Mouse (Mus musculus) CH12.LX (cell line): ENCODE results near the gene Hnf1a. TPM values are rescaled to one million over a fixed set of nuclear protein-coding genes. Genes with fewer than 3 reads are reported as not detected.

Experiments
- DNase-seq: peaks from one replicate; pipeline ENCODE4 v3.0.0-alpha.2; 2013; ENCODE audit errors: extremely low read depth
- H3K27ac ChIP-seq: 2 replicates; pipeline ENCODE4 v1.5.1; 2012; ENCODE audit warnings: low read depth, mild to moderate bottlenecking, control low read depth, moderate library complexity; ENCODE audit not compliant: insufficient read depth
- H3K27me3 ChIP-seq: replicated peaks from 2 replicates; pipeline ENCODE3; 2012; ENCODE audit warnings: inconsistent platforms
- H3K36me3 ChIP-seq, 2 experiments: replicated peaks in 1 of 2; 2 replicates each; pipeline versions ENCODE3 to v1.6.1; 2012; ENCODE audit warnings: inconsistent platforms in 1 of 2, low read length in 1 of 2, mild to moderate bottlenecking in 1 of 2, mixed read lengths in 1 of 2, moderate library complexity in 1 of 2; ENCODE audit not compliant: control insufficient read depth in 1 of 2, insufficient read depth in 1 of 2
- H3K4me1 ChIP-seq, 2 experiments: 2 replicates each; pipeline ENCODE4 v1.6.1; 2012; ENCODE audit warnings: inconsistent platforms in 1 of 2, moderate library complexity in 1 of 2; ENCODE audit not compliant: insufficient read depth in 2 of 2, control insufficient read depth in 1 of 2
- H3K4me2 ChIP-seq: 2 replicates; pipeline ENCODE4 v1.6.1; 2012; ENCODE audit warnings: low read depth, mild to moderate bottlenecking, control low read depth; ENCODE audit not compliant: poor library complexity, insufficient read depth, severe bottlenecking
- H3K4me3 ChIP-seq, 3 experiments: fragments of 150-350 bp in 1 of 3; sonication (generic) in 1 of 3; replicated peaks in 1 of 3; 2 replicates each; pipeline versions ENCODE3 to v1.5.1; 2011 to 2012; ENCODE audit warnings: low read depth in 2 of 3, low read length in 2 of 3, mild to moderate bottlenecking in 2 of 3, moderate library complexity in 2 of 3, control low read depth in 1 of 3, improper control_type of control experiment in 1 of 3, inconsistent platforms in 1 of 3, mixed read lengths in 1 of 3; ENCODE audit not compliant: poor library complexity in 1 of 3
- H3K79me2 ChIP-seq: replicated peaks from 2 replicates; pipeline ENCODE4 v1.6.1; 2012; ENCODE audit warnings: mild to moderate bottlenecking, moderate library complexity; ENCODE audit not compliant: control insufficient read depth, poor library complexity, insufficient read depth, severe bottlenecking; ENCODE audit errors: extremely low read depth
- H3K9ac ChIP-seq: 2 replicates; pipeline ENCODE4 v1.6.1; 2012; ENCODE audit warnings: low read depth, mild to moderate bottlenecking, control low read depth, moderate library complexity; ENCODE audit not compliant: insufficient read depth
- H3K9me3 ChIP-seq: replicated peaks from 2 replicates; pipeline ENCODE3; 2012; ENCODE audit warnings: low read length, inconsistent platforms, mixed read lengths
- CHD1 ChIP-seq: IDR thresholded peaks from 2 replicates; pipeline ENCODE4 v1.6.1; 2012; ENCODE audit warnings: low read depth, low read length, improper control_type of control experiment, inconsistent platforms
- CHD2 ChIP-seq: IDR thresholded peaks from 2 replicates; pipeline ENCODE4 v1.6.1; 2011; ENCODE audit warnings: low read length, improper control_type of control experiment
- E2F4 ChIP-seq: IDR thresholded peaks from 2 replicates; pipeline ENCODE4 v1.6.1; 2011; ENCODE audit warnings: low read depth, low read length, improper control_type of control experiment; ENCODE audit not compliant: insufficient replicate concordance
- ELF1 ChIP-seq: IDR thresholded peaks from 2 replicates; pipeline ENCODE4 v1.6.1; 2014; ENCODE audit warnings: low read depth, mild to moderate bottlenecking, inconsistent platforms, low read length, improper control_type of control experiment
- GABPA ChIP-seq: IDR thresholded peaks from 2 replicates; pipeline ENCODE4 v1.6.1; 2012; ENCODE audit warnings: low read depth, low read length, improper control_type of control experiment, inconsistent platforms; ENCODE audit not compliant: insufficient replicate concordance
- HCFC1 ChIP-seq: IDR thresholded peaks from 2 replicates; pipeline ENCODE4 v1.6.1; 2012; ENCODE audit warnings: low read depth, mild to moderate bottlenecking, inconsistent platforms, low read length, improper control_type of control experiment
- IRF4 ChIP-seq: IDR thresholded peaks from 2 replicates; pipeline ENCODE4 v1.6.1; 2014; ENCODE audit warnings: low read depth, mild to moderate bottlenecking, inconsistent platforms, low read length, improper control_type of control experiment
- MAX ChIP-seq: IDR thresholded peaks from 2 replicates; pipeline ENCODE4 v1.6.1; 2011; ENCODE audit warnings: low read length, improper control_type of control experiment
- MAZ ChIP-seq: IDR thresholded peaks from 2 replicates; pipeline ENCODE4 v1.6.1; 2012; ENCODE audit warnings: low read depth, mild to moderate bottlenecking, inconsistent platforms, low read length, improper control_type of control experiment, moderate library complexity
- MEF2A ChIP-seq: IDR thresholded peaks from 2 replicates; pipeline ENCODE4 v1.6.1; 2014; ENCODE audit warnings: low read depth, mild to moderate bottlenecking, inconsistent platforms, low read length, improper control_type of control experiment, borderline replicate concordance
- MXI1 ChIP-seq: IDR thresholded peaks from 2 replicates; pipeline ENCODE4 v1.6.1; 2011; ENCODE audit warnings: mild to moderate bottlenecking, low read depth, low read length, improper control_type of control experiment
- NRF1 ChIP-seq: IDR thresholded peaks from 2 replicates; pipeline ENCODE4 v1.6.1; 2014; ENCODE audit warnings: low read depth, mild to moderate bottlenecking, inconsistent platforms, low read length, improper control_type of control experiment, moderate library complexity
- PAX5 ChIP-seq: IDR thresholded peaks from 2 replicates; pipeline ENCODE4 v1.6.1; 2012; ENCODE audit warnings: low read length, inconsistent platforms, mixed read lengths
- POLR2A ChIP-seq: IDR thresholded peaks from 2 replicates; pipeline ENCODE4 v1.6.1; 2011; ENCODE audit warnings: low read depth, mild to moderate bottlenecking, improper control_type of control experiment, low read length
- RAD21 ChIP-seq: IDR thresholded peaks from 2 replicates; pipeline ENCODE4 v1.6.1; 2011; ENCODE audit warnings: low read depth, mild to moderate bottlenecking, low read length, improper control_type of control experiment, moderate library complexity
- RCOR1 ChIP-seq: conservative IDR thresholded peaks from 2 replicates; pipeline ENCODE4 v1.6.1; 2012; ENCODE audit warnings: low read depth, mild to moderate bottlenecking, inconsistent platforms, low read length, improper control_type of control experiment
- SIN3A ChIP-seq: IDR thresholded peaks from 2 replicates; pipeline ENCODE4 v1.6.1; 2012; ENCODE audit warnings: low read length, improper control_type of control experiment, inconsistent platforms
- TCF12 ChIP-seq: IDR thresholded peaks from 2 replicates; pipeline ENCODE4 v1.6.1; 2014; ENCODE audit warnings: low read depth, mild to moderate bottlenecking, inconsistent platforms, low read length, improper control_type of control experiment
- UBTF ChIP-seq: IDR thresholded peaks from 2 replicates; pipeline ENCODE4 v1.6.1; 2012; ENCODE audit warnings: low read depth, mild to moderate bottlenecking, inconsistent platforms, low read length, improper control_type of control experiment, moderate library complexity
- USF2 ChIP-seq: conservative IDR thresholded peaks from 2 replicates; pipeline ENCODE4 v1.6.1; 2011; ENCODE audit warnings: low read depth, low read length, improper control_type of control experiment
- dilution Hi-C: fragments of 300-500 bp; cut with MboI; formaldehyde crosslinking; loops from 2 replicates; pipeline ENCODE4 v1.14.3; 2020; ENCODE audit warnings: low sequenced_read_pairs; ENCODE audit not compliant: extremely low pct_unique_long_range_greater_than_20kb, extremely low pct_ligation_motif_present
- in situ Hi-C: fragments of 300-500 bp; cut with MboI; formaldehyde crosslinking; loops from 3 replicates; pipeline ENCODE4 v1.14.3; 2019; ENCODE audit warnings: low sequenced_read_pairs, low pct_ligation_motif_present, low pct_unique_long_range_greater_than_20kb, mixed read lengths
- polyA plus RNA-seq: library from polyadenylated mRNA; unstranded; fragments of >175 nt; gene quantifications from 2 replicates; pipeline ENCODE4 v1.2.1, GENCODE M21; 2012; ENCODE audit warnings: low read depth; ENCODE audit not compliant: insufficient read length
- total RNA-seq, 2 experiments: library from RNA; depleted of rRNA; stranded (reverse); fragments of 300-350 nt in 1 of 2; fragments of >200 nt in 1 of 2; gene quantifications; 2 replicates each; pipeline ENCODE4 v1.2.3; 2012 to 2014

Hnf1a gene
- total and polyA plus RNA-seq, 3 experiments, result not detected

DNA sequence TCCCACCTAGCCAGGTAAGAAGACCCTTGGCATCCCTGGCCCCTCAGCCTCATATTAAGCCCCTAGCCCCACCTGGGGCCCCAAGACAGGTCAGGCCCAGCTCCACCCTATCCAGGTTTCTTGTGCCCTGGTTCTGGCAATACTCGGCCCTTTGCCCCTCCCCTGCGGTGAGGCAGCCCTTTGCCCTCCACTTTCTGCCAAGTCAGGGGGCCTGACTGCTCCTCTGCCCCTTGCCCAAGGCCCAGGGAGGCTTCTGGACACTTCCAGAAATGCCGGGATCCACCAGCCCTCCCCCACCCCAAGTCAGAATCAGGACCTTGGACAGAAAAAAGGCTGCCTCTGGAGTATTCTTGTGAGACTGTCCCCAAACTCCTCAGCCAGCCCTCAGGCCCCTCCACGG lies 1.8 kb downstream of the Hnf1a start:
- Histone ChIP-seq H3K4me3 (no peak overlapping the region), H3K27me3 (peaks cover 15% of the 10 kb centered on the region), H3K9ac (no peak overlapping the region), H3K36me3 (no peaks in the 10 kb centered on the region), H3K27ac (no peak overlapping the region), H3K9me3 (no peaks in the 10 kb centered on the region), H3K4me1 (peaks cover 8 to 20% of the 10 kb centered on the region in 2 experiments), H3K79me2 (no peaks in the 10 kb centered on the region), H3K4me2 (no peak overlapping the region)
- in situ Hi-C loops (no loop called here), dilution Hi-C loops (no loop called here)
- TF ChIP-seq MAZ (no peak), E2F4 (no peak), MXI1 (no peak), RCOR1 (no peak), ELF1 (no peak), TCF12 (no peak), GABPA (no peak), RAD21 (no peak), USF2 (no peak)
- DNase-seq, result no peak

DNA sequence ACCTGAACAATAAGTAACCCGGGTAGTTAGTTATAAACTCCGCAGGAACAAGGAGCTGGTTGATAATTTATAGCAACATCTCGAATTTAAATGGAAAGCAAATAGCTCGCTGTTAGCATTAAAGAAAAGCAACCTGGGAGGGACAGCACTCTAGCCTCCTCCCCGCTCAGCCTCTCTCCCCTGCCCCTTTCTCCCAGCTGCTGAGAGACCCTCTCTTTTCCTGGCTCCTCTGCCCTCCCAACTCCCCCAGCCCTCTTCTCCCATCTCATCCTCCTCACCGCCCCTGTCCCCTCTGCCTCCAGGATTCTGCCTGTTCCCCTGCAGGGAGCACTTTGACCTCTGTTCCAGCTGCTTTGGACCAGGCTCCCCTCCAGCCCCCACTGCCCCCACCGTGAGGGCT lies 2.2 kb downstream of the Hnf1a start:
- no peak overlapping the region for H3K9ac ChIP-seq
- H3K79me2 ChIP-seq, result no peaks in the 10 kb centered on the region
- dilution Hi-C loops, result no loop called here
- H3K4me2 ChIP-seq, result no peak overlapping the region
- H3K27me3 ChIP-seq, result peaks cover 15% of the 10 kb centered on the region
- H3K9me3 ChIP-seq, result no peaks in the 10 kb centered on the region
- in situ Hi-C loops, result no loop called here
- peaks cover 8 to 20% of the 10 kb centered on the region in 2 experiments for H3K4me1 ChIP-seq
- H3K4me3 ChIP-seq, result no peak overlapping the region
- no peak overlapping the region for H3K27ac ChIP-seq
- DNase-seq, result no peak
- TF ChIP-seq CHD2 (no peak), POLR2A (no peak), IRF4 (no peak)
- no peaks in the 10 kb centered on the region for H3K36me3 ChIP-seq

DNA sequence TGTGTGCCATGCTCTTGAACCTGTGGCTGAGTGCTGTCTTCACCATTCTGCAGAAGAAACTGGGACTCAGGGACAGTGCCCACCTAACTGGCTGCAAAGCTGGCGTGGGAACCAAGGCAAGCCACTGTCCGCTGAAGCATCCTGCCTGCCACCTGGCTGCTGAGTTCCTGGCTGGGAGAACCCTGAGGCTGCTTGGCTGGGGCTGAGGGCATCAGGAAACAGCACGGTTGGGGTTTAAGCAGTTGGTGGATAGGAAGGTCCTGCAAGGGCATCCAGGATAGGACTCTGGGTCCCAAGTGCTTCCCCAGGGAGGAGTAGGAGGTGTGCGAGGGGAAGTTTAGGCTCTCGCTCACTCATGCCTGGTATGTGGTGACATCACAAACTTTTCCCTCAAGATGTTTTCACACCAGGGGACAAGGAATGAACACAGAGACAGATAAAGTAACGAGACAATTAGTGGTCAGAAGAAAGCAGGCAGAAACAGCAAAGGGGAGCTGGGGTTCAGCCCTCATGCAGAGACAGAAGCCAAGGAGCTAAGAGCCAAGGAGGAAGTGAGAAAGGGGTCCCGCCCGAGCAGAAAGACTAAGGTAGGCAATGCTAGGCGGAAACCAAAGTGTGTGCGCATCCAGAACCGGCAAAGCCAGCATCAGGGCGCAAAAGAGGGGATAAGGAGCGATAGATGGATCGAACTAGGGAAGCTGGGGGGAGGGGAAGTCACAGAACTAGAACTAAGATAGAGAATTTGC lies 3.2 kb downstream of the Hnf1a start:
- Histone ChIP-seq H3K9me3 (no peaks in the 10 kb centered on the region), H3K9ac (no peak overlapping the region), H3K36me3 (no peaks in the 10 kb centered on the region), H3K27me3 (peaks cover 15% of the 10 kb centered on the region), H3K4me2 (peak overlapping the region; percentile 41; the same call in 1 of the 2 replicates), H3K79me2 (no peaks in the 10 kb centered on the region), H3K27ac (no peak overlapping the region), H3K4me1 (peaks cover 8 to 20% of the 10 kb centered on the region in 2 experiments)
- in situ Hi-C loops (no loop called here), dilution Hi-C loops (no loop called here)
- peak; percentile 39 for DNase-seq
- peak; percentile 62; the same call in 1 of the 2 replicates for TF ChIP-seq IRF4
- no peak for TF ChIP-seq UBTF
- no peak for TF ChIP-seq MAZ
- TF ChIP-seq ELF1, result peak; percentile 37; the same call in 1 of the 2 replicates
- no peak for TF ChIP-seq SIN3A
- TF ChIP-seq NRF1, result no peak
- no peak for TF ChIP-seq PAX5
- no peak for TF ChIP-seq CHD1
- TF ChIP-seq TCF12, result no peak
- TF ChIP-seq MEF2A, result no peak
- TF ChIP-seq HCFC1, result no peak
- no peak for TF ChIP-seq MAX
- TF ChIP-seq, all 38 proteins: peak for 2
- H3K4me3 ChIP-seq, result no peak overlapping the region
